Mouse (Mus musculus): ENCODE measurements around the gene Nptn. TPM values are rescaled to one million over a fixed set of nuclear protein-coding genes. Genes with fewer than 3 reads are reported as not detected.

Gene Nptn
- polyA plus RNA-seq, 1 experiment from 2014 or later = 173 TPM

- peaks cover 2% of the 10 kb centered on the region; the same call in 1 of the 2 replicates for H3K36me3 ChIP-seq (ENCODE audit: control insufficient read depth, insufficient read depth, low read length)
- H3K27me3 ChIP-seq (replicated peaks; ENCODE audit: control insufficient read depth, insufficient read depth, low read length) = no peaks in the 10 kb centered on the region
- H3K9ac ChIP-seq (ENCODE audit: low read depth, low read length) = no peak overlapping the region
- DNase-seq (ENCODE audit: low spot score) (no peak), ATAC-seq (ENCODE audit: low read depth) (no peak)
- no peak overlapping the region for H3K4me2 ChIP-seq (ENCODE audit: low read depth, low read length)
- WGBS = 48% methylated on average over 6 of the region's 6 CpGs
- peaks cover 22% of the 10 kb centered on the region for H3K4me1 ChIP-seq (ENCODE audit: control insufficient read depth, insufficient read depth, low read length)
- H3K27ac ChIP-seq (replicated peaks; ENCODE audit: low read depth, low read length) = no peak overlapping the region
- no peak overlapping the region for H3K4me3 ChIP-seq (ENCODE audit: low read depth, low read length)
- no peaks in the 10 kb centered on the region for H3K9me3 ChIP-seq (ENCODE audit: control insufficient read depth, low read length)
Measured at GRCm38 (mm10) chr9:58545428-58545827, 36.6 kb upstream of the Nptn start.

- H3K9me3 ChIP-seq (ENCODE audit: control insufficient read depth, low read length) = no peaks in the 10 kb centered on the region
- no peak overlapping the region for H3K27ac ChIP-seq (replicated peaks; ENCODE audit: low read depth, low read length)
- 74% methylated on average over 11 of the region's 11 CpGs for WGBS
- no peak overlapping the region; the same call in 1 of the 2 replicates for H3K9ac ChIP-seq (ENCODE audit: low read depth, low read length)
- H3K4me3 ChIP-seq (ENCODE audit: low read depth, low read length) = no peak overlapping the region
- H3K27me3 ChIP-seq (replicated peaks; ENCODE audit: control insufficient read depth, insufficient read depth, low read length) = no peaks in the 10 kb centered on the region
- ATAC-seq (ENCODE audit: low read depth) (peak; percentile 61), DNase-seq (ENCODE audit: low spot score) (peak; percentile 85)
- peaks cover 20% of the 10 kb centered on the region for H3K4me1 ChIP-seq (ENCODE audit: control insufficient read depth, insufficient read depth, low read length)
- no peaks in the 10 kb centered on the region for H3K36me3 ChIP-seq (ENCODE audit: control insufficient read depth, insufficient read depth, low read length)
- no peak overlapping the region for H3K4me2 ChIP-seq (ENCODE audit: low read depth, low read length)
Measured at GRCm38 (mm10) chr9:58546630-58547360, 35.2 kb upstream of the Nptn start.

- Histone ChIP-seq H3K4me3 (ENCODE audit: low read depth, low read length) (no peak overlapping the region), H3K9me3 (ENCODE audit: control insufficient read depth, low read length) (no peaks in the 10 kb centered on the region), H3K4me2 (ENCODE audit: low read depth, low read length) (no peak overlapping the region), H3K9ac (ENCODE audit: low read depth, low read length) (no peak overlapping the region), H3K4me1 (ENCODE audit: control insufficient read depth, insufficient read depth, low read length) (peaks cover 22% of the 10 kb centered on the region), H3K27me3 (replicated peaks; ENCODE audit: control insufficient read depth, insufficient read depth, low read length) (no peaks in the 10 kb centered on the region), H3K36me3 (ENCODE audit: control insufficient read depth, insufficient read depth, low read length) (no peaks in the 10 kb centered on the region), H3K27ac (replicated peaks; ENCODE audit: low read depth, low read length) (no peak overlapping the region)
- DNase-seq (ENCODE audit: low spot score) = no peak
- no peak for ATAC-seq (ENCODE audit: low read depth)
- WGBS = 34% methylated on average over 4 of the region's 4 CpGs
Measured at GRCm38 (mm10) chr9:58548897-58549296, 33.1 kb upstream of the Nptn start.

- no peaks in the 10 kb centered on the region for H3K36me3 ChIP-seq (ENCODE audit: control insufficient read depth, insufficient read depth, low read length)
- no peaks in the 10 kb centered on the region for H3K9me3 ChIP-seq (ENCODE audit: control insufficient read depth, low read length)
- no peaks in the 10 kb centered on the region for H3K27me3 ChIP-seq (replicated peaks; ENCODE audit: control insufficient read depth, insufficient read depth, low read length)
- no peak overlapping the region for H3K9ac ChIP-seq (ENCODE audit: low read depth, low read length)
- no peak for ATAC-seq (ENCODE audit: low read depth)
- 74% methylated on average over 3 of the region's 3 CpGs for WGBS
- no peak for DNase-seq (ENCODE audit: low spot score)
- no peak overlapping the region for H3K4me3 ChIP-seq (ENCODE audit: low read depth, low read length)
- H3K27ac ChIP-seq (replicated peaks; ENCODE audit: low read depth, low read length) = no peak overlapping the region
- no peak overlapping the region for H3K4me2 ChIP-seq (ENCODE audit: low read depth, low read length)
- peaks cover 26% of the 10 kb centered on the region for H3K4me1 ChIP-seq (ENCODE audit: control insufficient read depth, insufficient read depth, low read length)
Measured at GRCm38 (mm10) chr9:58549694-58550093, 32.3 kb upstream of the Nptn start.

DNA sequence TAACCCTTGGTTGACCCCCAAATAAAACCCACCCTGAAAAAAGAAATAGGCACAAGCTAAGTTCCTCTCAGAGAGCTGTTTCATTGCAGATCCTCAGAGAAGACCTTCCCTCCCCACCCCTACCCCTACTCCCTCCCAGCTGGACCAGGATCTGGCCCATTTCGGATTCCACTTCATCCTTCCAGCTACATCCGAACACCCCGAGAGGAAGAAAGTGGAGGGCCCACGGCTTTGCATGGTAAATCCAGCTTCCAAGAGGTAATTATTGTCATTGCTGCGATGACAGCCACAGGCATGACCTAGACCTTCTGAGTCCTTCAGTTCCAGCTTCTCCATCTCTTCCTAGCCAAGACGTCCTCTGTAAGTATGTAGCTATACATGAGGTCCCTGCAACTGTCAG is 31.1 kb upstream of the Nptn start:
- H3K4me1 ChIP-seq (ENCODE audit: control insufficient read depth, insufficient read depth, low read length) = peaks cover 23% of the 10 kb centered on the region
- no peak overlapping the region for H3K9ac ChIP-seq (ENCODE audit: low read depth, low read length)
- no peak for ATAC-seq (ENCODE audit: low read depth)
- no peaks in the 10 kb centered on the region for H3K27me3 ChIP-seq (replicated peaks; ENCODE audit: control insufficient read depth, insufficient read depth, low read length)
- no peak overlapping the region for H3K4me3 ChIP-seq (ENCODE audit: low read depth, low read length)
- H3K36me3 ChIP-seq (ENCODE audit: control insufficient read depth, insufficient read depth, low read length) = no peaks in the 10 kb centered on the region
- WGBS = 84% methylated on average over 6 of the region's 6 CpGs
- H3K4me2 ChIP-seq (ENCODE audit: low read depth, low read length) = no peak overlapping the region
- DNase-seq (ENCODE audit: low spot score) = no peak
- H3K27ac ChIP-seq (replicated peaks; ENCODE audit: low read depth, low read length) = no peak overlapping the region
- no peaks in the 10 kb centered on the region for H3K9me3 ChIP-seq (ENCODE audit: control insufficient read depth, low read length)

GRCm38 (mm10) chr9:58552083-58552482 is 30.0 kb upstream of the Nptn start:
- Histone ChIP-seq H3K36me3 (ENCODE audit: control insufficient read depth, insufficient read depth, low read length) (no peaks in the 10 kb centered on the region), H3K9me3 (ENCODE audit: control insufficient read depth, low read length) (no peaks in the 10 kb centered on the region), H3K4me2 (ENCODE audit: low read depth, low read length) (no peak overlapping the region), H3K27ac (replicated peaks; ENCODE audit: low read depth, low read length) (no peak overlapping the region), H3K27me3 (replicated peaks; ENCODE audit: control insufficient read depth, insufficient read depth, low read length) (no peaks in the 10 kb centered on the region), H3K9ac (ENCODE audit: low read depth, low read length) (no peak overlapping the region), H3K4me1 (ENCODE audit: control insufficient read depth, insufficient read depth, low read length) (peaks cover 23% of the 10 kb centered on the region), H3K4me3 (ENCODE audit: low read depth, low read length) (no peak overlapping the region)
- ATAC-seq (ENCODE audit: low read depth) (no peak), DNase-seq (ENCODE audit: low spot score) (no peak)
- WGBS = 74% methylated on average over 9 of the region's 9 CpGs

GRCm38 (mm10) chr9:58554056-58554907 is 27.8 kb upstream of the Nptn start:
- peak overlapping the region; percentile 98 for H3K9ac ChIP-seq (ENCODE audit: low read depth, low read length)
- no peaks in the 10 kb centered on the region for H3K36me3 ChIP-seq (ENCODE audit: control insufficient read depth, insufficient read depth, low read length)
- no peaks in the 10 kb centered on the region for H3K27me3 ChIP-seq (replicated peaks; ENCODE audit: control insufficient read depth, insufficient read depth, low read length)
- ATAC-seq (ENCODE audit: low read depth) (no peak; the same call in 1 of the 2 replicates), DNase-seq (ENCODE audit: low spot score) (no peak)
- WGBS = 13% methylated on average over 20 of the region's 23 CpGs
- H3K4me1 ChIP-seq (ENCODE audit: control insufficient read depth, insufficient read depth, low read length) = peaks cover 20% of the 10 kb centered on the region
- H3K4me2 ChIP-seq (ENCODE audit: low read depth, low read length) = peak overlapping the region; percentile 62
- H3K9me3 ChIP-seq (ENCODE audit: control insufficient read depth, low read length) = no peaks in the 10 kb centered on the region
- peak overlapping the region; percentile 88 for H3K4me3 ChIP-seq (ENCODE audit: low read depth, low read length)
- H3K27ac ChIP-seq (replicated peaks; ENCODE audit: low read depth, low read length) = peak overlapping the region; percentile 96

- DNase-seq (ENCODE audit: low spot score) (peak; percentile 92), ATAC-seq (ENCODE audit: low read depth) (peak; percentile 75)
- Histone ChIP-seq H3K4me1 (ENCODE audit: control insufficient read depth, insufficient read depth, low read length) (peaks cover 20% of the 10 kb centered on the region), H3K36me3 (ENCODE audit: control insufficient read depth, insufficient read depth, low read length) (no peaks in the 10 kb centered on the region), H3K27me3 (replicated peaks; ENCODE audit: control insufficient read depth, insufficient read depth, low read length) (no peaks in the 10 kb centered on the region), H3K27ac (replicated peaks; ENCODE audit: low read depth, low read length) (peak within 1 kb of the TSS; percentile 96), H3K4me2 (ENCODE audit: low read depth, low read length) (peak within 1 kb of the TSS; percentile 62), H3K9ac (ENCODE audit: low read depth, low read length) (peak within 1 kb of the TSS; percentile 98), H3K9me3 (ENCODE audit: control insufficient read depth, low read length) (no peaks in the 10 kb centered on the region), H3K4me3 (ENCODE audit: low read depth, low read length) (peak within 1 kb of the TSS; percentile 88)
- WGBS = under 1% methylated on average over 49 of the region's 68 CpGs
Measured at GRCm38 (mm10) chr9:58554908-58555684, 26.9 kb upstream of the Nptn start, which contains the start of gene Cd276. Gene Cd276, minus strand, starts transcription at chr9:58555437.

Measured in embryonic facial prominence, embryonic 14.5 days (tissue).